Mouse (Mus musculus) gastrocnemius, postnatal 25 days (tissue): ENCODE results near the gene Inhbb. TPM values are rescaled to one million over a fixed set of nuclear protein-coding genes. Genes with fewer than 3 reads are reported as not detected.
A peak's percentile ranks its signal among the peaks of the same experiment; 100 is the strongest.

Experiments used
- DNase-seq: peaks from one replicate; pipeline ENCODE4 v3.0.0; 2022
- long read RNA-seq, 2 experiments: library from polyadenylated mRNA; stranded (forward); transcript quantifications; one replicate each; pipeline ENCODE4 v2.0.0; 2021
- total RNA-seq, 2 experiments: library from RNA; stranded (reverse); gene quantifications; 1 replicate in 1 of 2; 2 replicates in 1 of 2; pipeline ENCODE4 v1.2.3; 2021

Gene Inhbb
- 1 to 10 TPM in 1 of 2 experiments, under 1 TPM in 1; 0.87 to 1.7 TPM for total RNA-seq
- long read RNA-seq, experiment 1, result 0 reads
- long read RNA-seq, experiment 2, result 0 reads

DNA sequence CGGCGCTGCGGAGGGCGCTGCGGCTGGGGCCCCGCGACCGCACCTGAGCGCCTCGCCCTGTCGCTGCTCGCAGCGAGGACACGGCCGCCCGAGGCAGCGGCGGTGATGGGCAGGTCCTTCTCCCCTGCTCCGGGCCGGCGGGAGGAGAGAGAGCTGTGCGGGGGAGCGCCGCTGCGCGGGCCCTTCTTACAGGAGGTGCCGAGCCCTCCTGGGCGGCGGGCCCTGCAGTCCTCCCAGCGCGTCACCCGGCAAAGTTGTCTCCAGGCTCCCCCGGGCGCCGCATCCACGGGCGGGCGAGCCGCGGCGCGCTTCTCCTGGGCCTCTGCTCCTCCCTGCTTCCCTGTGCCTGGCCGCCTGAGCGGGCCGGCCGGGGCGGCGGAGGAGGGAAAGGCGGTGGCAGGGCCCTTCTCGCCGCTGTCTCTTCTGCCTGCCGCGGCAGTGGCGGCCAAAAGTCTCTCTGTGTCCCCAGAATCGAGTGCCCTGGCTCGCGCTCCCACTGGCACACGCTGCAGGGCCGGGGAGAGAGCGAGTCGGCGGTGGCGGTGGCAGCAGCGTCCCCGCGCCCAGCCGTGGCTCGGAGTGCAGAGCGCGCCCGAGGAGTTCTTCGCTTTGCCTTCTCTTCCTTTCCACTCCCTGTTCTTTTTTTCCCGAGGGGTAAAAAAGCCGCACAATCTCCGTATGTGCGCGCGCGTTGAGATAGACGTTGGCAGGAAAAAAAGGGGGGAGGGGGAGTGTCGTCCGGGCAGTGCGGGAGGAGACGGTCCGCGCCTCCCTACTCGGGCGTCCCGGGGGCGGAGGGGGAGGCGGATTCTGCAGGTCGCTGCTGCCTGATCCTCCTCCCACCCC lies at the start of gene Inhbb:
TSS of gene Inhbb (minus strand) at position 673 of the 846 bp plus-strand sequence.
- DNase-seq, result peak; percentile 19

DNA sequence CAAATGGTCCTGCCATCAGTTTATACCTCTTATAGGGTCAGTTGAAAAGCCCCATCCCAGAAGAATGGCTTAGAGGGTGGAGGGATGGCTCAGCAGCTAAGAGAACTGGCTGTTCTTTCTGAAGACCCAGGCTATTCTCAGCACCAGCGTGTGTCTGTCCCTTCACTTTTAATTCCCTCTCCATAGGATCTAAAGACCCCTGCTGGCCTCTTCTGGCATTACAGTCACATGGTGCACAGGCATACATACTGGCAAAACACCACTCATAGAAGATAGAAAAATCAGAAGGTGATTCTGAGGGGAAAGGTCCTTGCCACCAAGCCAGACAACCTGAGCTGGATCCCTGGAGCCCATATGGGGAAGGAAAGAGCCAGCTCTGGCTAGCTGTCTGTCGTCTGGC lies 41.3 kb upstream of the Inhbb start:
- no peak for DNase-seq

DNA sequence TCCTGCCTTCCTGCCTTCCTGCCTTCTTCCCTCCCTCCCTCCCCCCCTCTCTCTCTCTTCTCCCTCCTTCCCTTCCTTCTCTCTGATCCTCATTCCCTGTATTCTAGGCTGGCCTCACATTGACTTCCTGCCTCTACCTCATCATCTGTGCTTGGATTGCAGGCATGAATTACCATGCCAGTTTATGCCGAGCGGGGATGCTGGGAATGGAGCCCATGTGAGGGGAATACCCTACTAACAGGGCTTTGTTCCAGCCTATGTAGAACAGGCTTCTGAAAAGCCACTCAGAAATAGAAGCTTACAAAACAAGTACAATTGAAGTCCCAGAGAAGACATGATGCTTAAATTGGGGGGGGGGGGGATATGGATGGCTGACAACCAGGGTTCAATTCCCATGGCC lies 38.0 kb upstream of the Inhbb start:
- no peak for DNase-seq

DNA sequence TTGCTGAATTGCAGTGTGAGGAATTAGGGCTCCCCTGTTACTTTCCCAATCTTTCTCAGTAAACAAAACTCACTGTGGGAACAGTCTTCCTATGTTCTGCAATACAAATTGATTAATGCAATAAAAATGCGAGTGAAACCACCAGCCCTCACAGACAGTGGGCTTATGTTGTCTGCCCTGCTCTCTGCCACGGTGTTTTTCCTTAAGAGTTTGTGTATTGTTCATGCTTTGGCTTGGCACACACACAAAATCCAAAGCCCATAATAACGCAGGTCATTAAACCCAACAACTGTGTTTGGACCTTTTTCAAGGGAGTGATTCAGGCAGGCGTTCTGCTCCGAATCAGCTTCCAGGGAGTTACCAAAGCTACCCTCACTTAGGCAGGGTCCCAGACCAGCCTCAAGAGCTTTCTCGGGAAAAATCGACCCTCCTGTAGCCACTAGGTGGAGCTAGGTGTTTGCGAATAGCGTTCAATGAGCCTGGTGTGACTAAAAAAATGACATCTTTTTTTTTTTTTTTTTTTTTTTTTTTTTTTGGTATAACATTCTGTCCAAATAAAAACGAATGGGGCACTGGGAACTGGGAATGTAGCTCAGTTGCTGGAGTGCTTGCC lies 36.1 kb upstream of the Inhbb start:
- DNase-seq, result peak; percentile 24

DNA sequence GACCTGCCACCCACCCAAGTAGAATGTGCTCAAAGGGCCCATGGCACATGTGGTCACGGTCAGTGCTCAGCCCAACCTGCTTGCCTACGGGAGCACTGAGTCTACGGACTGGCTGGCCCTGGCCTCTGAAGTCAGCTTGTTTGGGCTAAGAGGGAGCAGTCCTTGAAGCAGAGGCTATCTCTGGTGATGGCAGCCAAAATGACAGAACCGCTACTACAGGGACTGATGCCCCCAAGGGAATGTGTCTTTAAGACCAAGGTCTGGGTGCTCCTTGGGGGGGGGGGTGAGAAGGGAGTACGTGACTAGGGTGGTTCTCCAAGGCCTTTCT lies 35.4 kb upstream of the Inhbb start:
- no peak for DNase-seq

DNA sequence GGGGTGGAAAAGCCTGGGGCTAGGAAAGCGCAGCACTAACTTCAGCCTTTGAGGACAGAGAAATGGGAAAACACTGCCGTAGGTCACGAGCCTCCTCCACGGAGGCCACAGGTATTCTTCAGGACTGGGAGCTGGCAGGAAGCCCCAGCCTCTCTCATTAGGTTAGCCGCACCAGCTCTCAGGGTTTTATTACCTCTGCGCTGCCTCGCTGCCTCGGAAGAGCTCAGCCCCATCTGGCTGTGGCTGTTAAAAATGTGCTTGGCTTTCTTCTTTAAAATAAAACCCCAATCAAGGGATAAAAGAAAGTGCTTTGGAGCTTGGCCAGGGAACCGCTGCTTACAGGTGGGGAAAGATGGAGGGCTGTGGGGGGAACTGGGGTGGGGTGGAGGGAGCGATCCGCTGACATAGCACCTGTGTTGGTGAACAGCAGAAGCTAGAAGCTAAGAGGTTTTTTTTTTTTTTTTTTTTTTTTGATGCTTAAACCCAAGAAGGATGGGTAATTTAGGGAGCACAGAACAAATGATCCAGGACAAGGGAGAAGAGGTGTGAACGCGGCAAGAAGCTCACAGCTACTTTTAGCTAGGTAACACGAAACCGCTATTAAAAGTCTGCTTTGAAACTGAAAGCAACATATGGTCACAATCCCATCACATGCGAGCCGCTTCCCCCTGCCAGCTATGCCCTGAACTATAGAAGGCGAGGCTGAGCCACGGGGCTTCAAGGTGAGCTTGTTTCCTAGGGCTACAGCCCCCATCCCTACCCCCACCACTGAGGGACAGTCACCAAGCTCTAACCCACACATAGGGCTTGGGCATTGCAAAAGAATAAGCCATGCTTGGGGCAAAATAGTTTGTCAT lies 34.9 kb upstream of the Inhbb start:
- DNase-seq, result no peak

DNA sequence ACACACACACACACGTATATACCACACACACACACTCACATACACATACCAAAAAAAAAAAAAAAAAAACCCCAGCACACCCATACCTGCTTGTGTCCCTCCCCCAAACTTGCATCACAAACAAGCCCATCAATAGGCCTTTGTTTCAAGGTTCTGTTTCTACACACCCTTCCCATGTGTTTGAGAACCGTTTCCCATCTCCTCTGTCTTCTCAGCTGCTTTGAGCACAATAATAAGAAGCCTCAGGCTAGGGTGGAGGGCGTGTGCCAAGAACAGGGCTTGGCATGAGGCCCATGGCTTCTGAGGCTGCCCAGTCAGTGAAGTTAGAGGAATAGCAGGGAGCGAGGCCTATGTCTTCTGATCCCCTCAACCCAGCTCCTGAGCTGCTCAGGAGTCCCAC lies 31.7 kb upstream of the Inhbb start:
- peak; percentile 36 for DNase-seq

DNA sequence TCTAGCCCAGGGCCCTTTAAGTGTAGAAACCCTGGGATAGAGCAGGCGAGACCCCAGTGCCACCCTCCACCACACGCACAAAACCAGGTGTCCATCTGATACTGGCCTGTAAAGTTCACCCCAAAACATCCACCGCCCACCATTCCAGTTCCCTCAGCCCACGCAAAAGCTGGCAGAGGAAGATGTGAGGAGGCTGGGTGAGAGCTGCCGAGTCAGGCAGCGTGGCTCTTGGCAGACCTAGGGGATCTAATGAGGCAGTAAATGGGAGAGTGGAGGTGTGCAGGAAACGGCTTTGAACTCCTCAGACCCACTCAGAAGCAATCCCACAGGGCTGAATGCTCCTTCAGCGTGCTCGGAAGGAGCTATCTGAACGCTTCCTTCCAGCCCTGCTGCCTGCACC lies 29.4 kb upstream of the Inhbb start:
- DNase-seq, result no peak

DNA sequence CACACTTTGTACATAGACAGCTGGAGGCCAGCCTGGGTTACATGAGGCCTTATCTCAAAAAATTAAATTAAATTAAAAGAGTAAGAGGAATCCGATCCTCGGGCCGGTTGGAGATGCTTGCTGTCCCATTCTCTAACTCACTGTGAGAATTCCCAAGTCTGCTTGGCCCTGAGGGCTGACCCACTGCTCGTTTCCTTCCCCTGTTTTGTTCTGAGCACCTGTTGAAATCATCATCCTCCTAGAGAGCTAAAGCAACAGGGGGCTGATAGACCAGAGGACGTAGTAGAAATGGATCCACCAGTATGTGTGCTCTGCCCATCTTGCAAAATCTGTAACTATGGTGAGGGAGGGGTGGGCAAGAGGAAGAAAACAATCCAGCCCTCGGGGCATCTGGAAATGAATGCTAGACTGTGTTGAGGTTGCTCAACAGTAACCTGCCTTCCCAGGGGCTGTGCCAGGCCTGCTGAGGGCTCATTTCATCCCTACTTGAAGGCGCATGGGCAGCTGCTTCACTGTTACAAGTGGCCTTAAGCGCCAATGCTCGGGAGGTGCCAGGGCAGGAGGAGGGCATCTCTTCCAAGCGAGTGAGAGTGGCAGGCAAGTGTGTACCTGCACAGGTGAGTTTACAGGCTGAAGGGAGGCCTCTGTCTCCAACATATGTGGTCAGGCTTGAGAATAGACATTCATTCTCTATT lies 28.8 kb upstream of the Inhbb start:
- DNase-seq, result no peak

DNA sequence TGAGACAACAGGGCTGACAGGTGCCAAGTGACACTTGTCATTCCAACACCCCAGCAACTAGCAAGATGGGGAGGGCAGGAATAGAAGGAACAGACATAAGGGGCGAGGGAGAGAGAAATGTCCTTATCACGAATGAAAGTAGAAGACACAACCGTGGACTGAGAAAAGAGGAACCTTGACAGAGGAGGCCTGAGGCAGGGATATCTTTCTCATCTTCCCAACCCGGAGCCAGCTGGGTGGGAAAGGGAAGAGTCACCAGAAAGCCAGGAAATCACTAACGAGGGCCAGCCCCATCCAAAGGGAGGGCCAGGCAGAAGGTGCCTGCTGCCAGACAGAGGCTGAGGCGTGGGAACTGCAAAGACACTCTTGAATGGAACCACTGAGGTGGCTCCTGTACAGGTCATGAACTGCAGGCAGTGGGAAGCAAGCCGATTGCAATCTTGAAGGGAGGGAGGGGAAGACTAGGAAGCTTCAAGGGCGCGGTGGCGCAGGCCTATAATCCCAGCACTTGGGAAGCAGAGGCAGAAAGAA lies 24.8 kb upstream of the Inhbb start:
- no peak for DNase-seq

DNA sequence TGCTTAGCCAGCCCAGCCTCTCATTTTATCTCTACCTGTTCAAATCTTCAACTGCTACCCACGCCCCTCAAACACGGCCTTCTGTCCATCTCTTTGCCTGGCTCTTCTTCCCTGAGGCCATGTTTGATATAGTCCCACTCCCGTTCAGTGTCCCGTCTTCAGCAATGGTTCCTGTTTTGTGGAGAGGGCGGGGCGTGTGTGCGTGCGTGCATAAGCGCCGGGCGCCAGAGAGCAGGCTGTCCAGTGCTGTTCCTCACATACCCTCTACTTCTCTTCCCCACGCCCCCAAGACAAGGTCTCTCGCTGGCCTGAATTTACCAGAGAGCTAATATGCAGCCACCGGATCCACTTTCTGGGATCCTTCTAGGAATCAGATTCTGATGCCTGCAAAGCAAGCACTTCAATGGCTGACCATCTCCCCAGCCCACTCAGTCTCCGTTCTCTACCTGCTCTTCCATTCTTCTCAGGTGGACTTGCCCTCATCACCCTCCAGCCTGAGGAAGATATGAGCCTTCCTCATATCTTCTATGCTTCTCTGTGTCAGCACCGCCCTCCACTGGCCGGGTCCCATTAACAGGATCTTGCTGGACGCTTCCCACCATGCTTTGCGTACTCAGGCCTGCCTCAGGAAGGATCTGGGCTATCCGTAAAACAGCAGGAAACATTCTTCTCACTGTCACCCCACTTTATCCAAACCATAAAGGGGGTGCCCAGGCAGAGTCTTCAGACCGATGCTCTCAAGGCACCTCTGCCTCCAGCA lies 21.7 kb upstream of the Inhbb start:
- DNase-seq, result no peak

DNA sequence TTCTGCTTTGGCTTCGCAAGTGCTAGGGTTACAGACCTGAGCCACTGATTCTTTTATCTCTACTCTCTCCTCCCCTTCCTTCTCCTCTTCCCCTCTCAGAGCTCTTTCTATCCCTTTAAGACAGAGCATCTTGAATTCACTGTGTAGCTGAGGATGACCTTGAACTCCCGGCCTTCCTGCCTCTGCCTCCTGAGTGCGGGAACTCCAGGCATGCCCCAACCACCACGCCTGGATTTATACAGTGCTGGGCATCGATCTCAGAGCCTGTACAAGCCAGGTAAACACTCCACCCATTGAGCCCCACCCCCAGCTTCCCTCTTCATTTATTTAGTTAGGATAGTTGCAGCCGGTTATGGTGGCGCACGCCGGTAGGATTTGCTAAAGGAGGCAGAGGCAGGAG lies 20.9 kb upstream of the Inhbb start:
- no peak for DNase-seq

DNA sequence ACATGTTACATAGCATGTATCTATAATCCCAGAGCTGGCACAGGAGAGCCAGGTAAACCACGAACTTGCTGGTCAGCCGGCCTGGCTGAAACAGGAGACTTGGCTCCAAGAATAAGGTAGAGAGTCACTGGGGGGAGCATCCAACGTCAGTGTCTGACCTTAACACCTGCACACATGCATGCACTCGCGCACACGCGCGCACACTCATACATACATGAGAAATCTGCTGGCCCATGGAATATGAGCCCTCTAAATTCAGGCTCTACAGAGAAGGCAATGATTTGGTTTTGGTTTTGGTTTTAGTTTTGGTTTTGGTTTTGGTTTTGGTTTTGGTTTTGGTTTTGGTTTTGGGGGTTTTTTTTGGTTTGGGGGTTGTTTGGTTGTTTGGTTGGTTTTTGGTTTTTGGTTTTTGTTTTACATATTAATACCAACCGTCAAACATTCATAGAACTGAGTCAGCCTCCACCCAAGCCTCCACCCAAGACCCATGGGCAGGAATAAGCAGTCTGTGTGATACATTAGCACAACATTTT lies 16.1 kb upstream of the Inhbb start:
- no peak for DNase-seq

DNA sequence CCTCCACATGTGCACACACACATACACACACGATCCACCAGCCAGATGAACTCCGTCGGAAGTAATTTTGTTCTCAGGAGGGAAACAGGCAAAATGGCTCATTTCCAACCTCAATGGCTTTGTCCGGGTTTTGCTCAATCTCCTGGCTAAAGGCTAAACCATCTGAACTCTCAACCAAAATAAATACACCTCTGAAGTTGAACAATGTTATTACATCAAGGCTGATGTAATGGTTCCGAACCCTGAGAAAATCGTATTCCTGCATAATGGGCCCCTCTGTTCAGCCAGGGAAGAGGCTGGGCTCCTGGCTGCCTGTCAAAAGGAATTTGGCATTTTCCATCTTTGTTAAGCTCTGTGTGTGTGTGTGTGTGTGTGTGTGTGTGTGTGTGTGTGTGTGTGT lies 15.4 kb upstream of the Inhbb start:
- DNase-seq, result no peak

DNA sequence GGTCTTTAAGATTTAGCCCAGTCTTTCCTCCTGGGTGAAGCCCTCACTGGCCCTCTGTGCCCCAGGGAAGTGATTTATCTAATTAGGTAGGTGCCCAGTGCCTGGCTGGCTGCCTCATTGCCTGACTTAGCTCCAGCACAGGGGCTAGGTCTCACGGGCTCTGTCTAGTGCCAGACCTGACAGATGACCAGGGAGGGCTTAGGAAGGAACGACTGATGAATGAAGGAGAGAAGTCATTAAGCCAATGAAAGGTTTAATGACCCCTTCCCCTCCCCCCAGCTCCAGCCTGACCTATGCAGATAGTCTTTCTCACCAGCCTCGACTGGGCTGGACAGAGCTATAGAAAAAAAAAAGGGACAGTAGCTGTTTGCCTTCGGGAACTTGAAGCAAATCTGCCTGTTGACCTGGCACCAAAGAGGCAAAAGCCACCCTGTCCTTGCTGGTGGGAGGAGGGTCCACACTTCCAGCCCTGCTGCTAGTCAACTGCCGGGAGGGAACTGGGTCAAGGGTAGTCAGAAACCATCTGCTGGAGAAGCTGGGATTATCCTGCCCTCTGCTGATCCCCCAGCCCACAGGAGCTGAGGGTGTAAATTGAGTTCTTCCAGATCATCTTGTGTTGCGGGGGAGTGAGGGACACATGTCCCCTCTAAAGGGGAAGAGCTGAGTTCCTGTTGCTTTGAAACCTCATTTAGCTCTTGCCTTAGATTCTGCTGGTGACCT lies 2.3 kb upstream of the Inhbb start:
- no peak for DNase-seq

DNA sequence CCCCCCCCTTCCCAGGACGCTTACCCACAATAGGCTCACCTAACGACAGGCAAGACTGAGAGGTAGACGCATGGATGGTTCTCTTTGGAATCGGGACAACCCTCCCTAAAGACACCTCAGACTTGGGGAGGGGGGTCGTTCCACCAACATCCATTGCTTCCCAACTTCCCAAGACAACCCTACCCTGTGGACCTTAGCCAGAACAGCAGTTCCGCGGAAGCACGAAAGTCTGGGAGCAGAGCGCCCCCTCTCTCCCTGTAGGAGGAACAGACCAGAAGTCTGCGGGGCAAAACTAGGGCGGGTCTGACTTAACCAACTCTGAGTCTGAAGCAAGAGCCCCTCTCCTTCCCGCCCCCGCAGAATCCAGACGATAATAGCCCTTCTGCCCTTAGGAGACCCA lies 1.5 kb upstream of the Inhbb start:
- no peak for DNase-seq

DNA sequence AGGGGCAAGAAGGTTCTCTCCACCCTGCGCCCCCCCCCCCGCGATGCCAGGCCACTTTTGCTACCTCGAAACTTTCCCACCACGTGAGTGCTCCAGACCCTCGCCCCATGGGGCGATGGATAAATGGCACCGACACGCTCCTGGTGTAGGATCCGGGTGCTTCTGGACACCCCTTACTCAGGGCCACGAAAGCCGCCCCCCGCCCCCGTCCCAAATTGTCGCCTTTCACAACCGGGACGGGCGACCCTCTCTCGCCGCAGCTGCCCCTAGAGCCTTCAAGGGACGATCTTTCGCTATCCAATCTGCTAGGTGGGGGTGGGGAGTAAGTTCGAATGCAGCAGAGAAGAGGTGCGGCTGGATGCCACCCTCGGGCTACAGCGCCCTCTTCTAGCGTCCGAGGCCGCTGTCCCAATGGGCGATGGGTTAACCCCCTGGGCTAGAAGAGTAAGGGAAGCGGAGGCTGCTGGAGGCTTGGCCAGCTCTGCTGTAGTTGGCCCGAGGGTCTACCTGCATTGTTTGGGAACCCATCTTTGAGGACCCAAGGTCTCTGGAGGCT lies 490 bp upstream of the Inhbb start:
- DNase-seq, result no peak

DNA sequence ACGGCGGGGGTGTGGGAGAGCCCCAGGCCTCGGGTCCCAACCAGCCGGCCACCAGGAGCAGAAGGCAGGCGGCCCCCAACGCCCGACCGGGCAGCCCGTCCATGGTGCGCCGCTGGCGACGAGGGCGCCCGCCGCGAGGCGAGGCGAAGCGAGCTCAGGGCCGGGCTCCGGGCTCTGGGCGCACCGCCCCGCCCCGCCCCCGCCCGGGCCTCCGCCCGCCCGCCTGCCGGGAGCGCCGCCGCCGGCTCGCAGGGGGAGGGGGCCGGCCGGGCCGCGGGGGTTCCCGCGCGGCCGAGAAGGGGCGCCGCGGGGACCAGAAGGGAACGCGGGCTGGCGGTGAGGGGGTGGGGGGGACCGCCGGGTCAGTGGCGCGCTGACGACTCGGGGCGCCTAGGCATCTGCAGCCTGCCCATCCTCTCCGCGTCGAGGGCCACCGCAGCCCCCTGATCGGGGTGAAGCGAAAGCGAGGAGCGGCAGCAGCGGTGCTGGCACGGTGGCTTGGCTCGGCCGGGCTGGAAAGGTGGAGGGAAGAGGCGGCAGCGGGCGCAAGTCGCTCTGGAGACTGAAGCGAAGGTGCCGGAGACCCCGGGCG lies 968 bp downstream of the Inhbb start:
- peak; percentile 28 for DNase-seq

DNA sequence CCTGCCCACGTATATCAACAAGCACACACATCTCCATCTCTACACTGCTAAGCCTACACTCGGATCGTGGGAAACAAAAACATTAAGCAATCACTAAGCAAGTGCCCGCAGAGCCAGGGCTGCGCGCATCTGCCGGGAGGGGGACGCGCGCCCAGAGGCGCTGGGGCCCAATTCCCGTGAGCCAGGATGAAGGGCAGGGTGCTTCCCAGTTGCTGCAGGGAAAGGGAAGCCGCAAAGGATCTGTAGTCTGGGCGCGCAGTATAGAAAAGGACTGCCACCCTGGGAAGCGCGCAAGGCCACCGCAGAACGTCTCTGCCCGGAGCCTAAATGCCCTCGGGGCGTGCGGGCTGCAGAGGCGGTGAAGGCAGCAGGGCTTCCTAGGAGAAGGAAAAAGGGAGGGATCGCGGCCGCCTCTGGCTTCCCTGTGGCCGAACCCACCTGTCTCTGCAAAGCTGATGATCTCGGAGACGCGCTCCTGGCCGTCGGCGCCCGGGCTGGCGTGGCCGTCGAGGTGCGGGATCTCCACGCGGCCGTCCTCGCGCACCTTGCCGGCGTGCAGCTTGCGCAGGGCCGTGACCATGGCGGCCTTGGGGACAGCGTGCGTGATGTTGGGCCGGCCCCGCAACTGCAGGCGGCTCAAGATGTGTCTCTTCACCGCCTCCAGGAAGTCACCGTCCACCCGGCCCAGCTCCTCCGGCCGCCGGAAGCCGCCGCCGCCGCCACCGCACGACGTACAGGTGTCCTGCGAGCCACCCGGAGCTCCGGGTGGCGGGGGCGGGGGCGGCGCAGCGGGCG lies 1.7 kb downstream of the Inhbb start:
- no peak for DNase-seq
